In genomic region chr4:55097157-55097556, GRCm38 (mm10) we compare ENCODE assay signal across 24 mouse cellular contexts.
DNase-seq lines count a peak whose midpoint lies in the region; ATAC-seq and TF ChIP-seq lines count a peak whose summit lies in the region.
"Had no signal": no experiment of that assay in that cellular context is flagged by ENCODE, and none has a peak within 500 bp of the region (broad histone marks: within the 10 kb centered on the region; RNA-seq: fewer than 3 reads in every experiment).

No protein-coding gene starts in this region.

- peaks cover 0 to 31% of the 10 kb centered on the region in 2 experiments; a peak in 2 of 4 replicates for H3K4me1 ChIP-seq in CH12.LX (ENCODE audit: control insufficient read depth in 1 of 2, insufficient read depth in 2 of 2)
- no peaks in the 10 kb centered on the region for H3K4me1 ChIP-seq in intestine, embryonic 15.5 days (replicated peaks)
- H3K4me1 ChIP-seq: forebrain, embryonic 12.5 days had no signal

- no peaks in the 10 kb centered on the region for H3K79me2 ChIP-seq in CH12.LX (replicated peaks; ENCODE audit: control insufficient read depth, extremely low read depth, insufficient read depth, poor library complexity, severe bottlenecking)

- H3K27me3 ChIP-seq in CH12.LX (replicated peaks): no peaks in the 10 kb centered on the region
- no peaks in the 10 kb centered on the region for H3K27me3 ChIP-seq in splenic B cell, adult 2 months (ENCODE audit: control insufficient read depth, insufficient read depth, low read length, poor library complexity, severe bottlenecking)
- H3K27me3 ChIP-seq in intestine, embryonic 15.5 days (replicated peaks): no peaks in the 10 kb centered on the region
- H3K27me3 ChIP-seq: embryonic facial prominence, embryonic 13.5 days; embryonic facial prominence, embryonic 15.5 days; forebrain, embryonic 12.5 days had no signal

- H3K9ac ChIP-seq in CH12.LX (ENCODE audit: insufficient read depth, low read depth): no peak overlapping the region
- no peak overlapping the region for H3K9ac ChIP-seq in intestine, embryonic 15.5 days
- H3K9ac ChIP-seq: embryonic facial prominence, embryonic 13.5 days; embryonic facial prominence, embryonic 15.5 days; forebrain, embryonic 12.5 days had no signal

- no peak for TF ChIP-seq EP300 in CH12.LX (IDR thresholded peaks at IDR 0.05; ENCODE audit: low read length)

- TF ChIP-seq RAD21 in CH12.LX (IDR thresholded peaks at IDR 0.05; ENCODE audit: low read depth, low read length): no peak

- dilution Hi-C loops in CH12.LX (cut with MboI; ENCODE audit: extremely low pct_ligation_motif_present, extremely low pct_unique_long_range_greater_than_20kb, low sequenced_read_pairs): no loop called here

- in situ Hi-C loops in CH12.LX (cut with MboI; ENCODE audit: low pct_ligation_motif_present, low pct_unique_long_range_greater_than_20kb, low sequenced_read_pairs): no loop called here

- H3K9me3 ChIP-seq in CH12.LX (replicated peaks; ENCODE audit: low read length): no peaks in the 10 kb centered on the region
- no peaks in the 10 kb centered on the region for H3K9me3 ChIP-seq in intestine, embryonic 15.5 days
- H3K9me3 ChIP-seq: embryonic facial prominence, embryonic 13.5 days; embryonic facial prominence, embryonic 15.5 days; forebrain, embryonic 10.5 days; forebrain, embryonic 12.5 days had no signal

- no peak overlapping the region for H3K27ac ChIP-seq in CH12.LX (ENCODE audit: insufficient read depth, low read depth)
- H3K27ac ChIP-seq in intestine, embryonic 15.5 days: no peak overlapping the region
- H3K27ac ChIP-seq: embryonic facial prominence, embryonic 13.5 days; embryonic facial prominence, embryonic 15.5 days; forebrain, embryonic 10.5 days; forebrain, embryonic 12.5 days had no signal

- no peak overlapping the region for H3K4me3 ChIP-seq in CH12.LX (replicated peaks in 1 of 3; ENCODE audit: low read depth in 2 of 3, low read length in 2 of 3, poor library complexity in 1 of 3)
- H3K4me3 ChIP-seq in intestine, embryonic 15.5 days (replicated peaks): no peak overlapping the region
- H3K4me3 ChIP-seq: embryonic facial prominence, embryonic 13.5 days; embryonic facial prominence, embryonic 15.5 days; erythroblast, embryonic 14.5 days; forebrain, embryonic 10.5 days; forebrain, embryonic 12.5 days had no signal

- no peak for TF ChIP-seq POLR2A in CH12.LX (IDR thresholded peaks at IDR 0.05; ENCODE audit: low read depth, low read length)

- no peak for TF ChIP-seq CTCF in CH12.LX (conservative IDR thresholded peaks at IDR 0.05 in 1 of 2, IDR thresholded peaks at IDR 0.05 in 1 of 2; ENCODE audit: low read depth in 2 of 2, low read length in 2 of 2)

- no peak overlapping the region for H3K4me2 ChIP-seq in CH12.LX (ENCODE audit: insufficient read depth, low read depth, poor library complexity, severe bottlenecking)
- H3K4me2 ChIP-seq in intestine, embryonic 15.5 days (replicated peaks): no peak overlapping the region
- H3K4me2 ChIP-seq: embryonic facial prominence, embryonic 13.5 days; embryonic facial prominence, embryonic 15.5 days; forebrain, embryonic 12.5 days had no signal

- DNase-seq in CH12.LX (ENCODE audit: extremely low read depth) (peak; percentile 47), MN1 (ENCODE audit: low spot score) (peak; percentile 15)
- peak; percentile 63 for DNase-seq in retina, postnatal 1 day
- DNase-seq in splenic B cell, adult 2 months (ENCODE audit: low read depth, low spot score): peak; percentile 5
- no peak for DNase-seq in right cerebral cortex, adult 18-20 months
- no peak for DNase-seq in heart, adult 18-20 months
- DNase-seq: adrenal gland, adult 8-10 months; adrenal gland, postnatal 25 days; cerebellum, adult 11 months; cerebellum, adult 18-20 months; cerebellum, adult 8-10 months; cerebellum, adult 9-11 months; cerebellum, postnatal 14 days; cerebellum, postnatal 36 days; embryo, embryonic 11 days had no signal

- ATAC-seq in intestine, embryonic 15.5 days: no peak
- ATAC-seq: forebrain, embryonic 14.5 days; forebrain, embryonic 16.5 days had no signal

- no peaks in the 10 kb centered on the region for H3K36me3 ChIP-seq in CH12.LX (replicated peaks in 1 of 2; ENCODE audit: control insufficient read depth in 1 of 2, insufficient read depth in 1 of 2, low read length in 1 of 2)
- no peaks in the 10 kb centered on the region for H3K36me3 ChIP-seq in splenic B cell, adult 2 months (ENCODE audit: control insufficient read depth, insufficient read depth, low read length, poor library complexity, severe bottlenecking)
- no peaks in the 10 kb centered on the region for H3K36me3 ChIP-seq in intestine, embryonic 15.5 days
- H3K36me3 ChIP-seq: embryonic facial prominence, embryonic 13.5 days; embryonic facial prominence, embryonic 15.5 days; forebrain, embryonic 10.5 days; forebrain, embryonic 12.5 days; G1E had no signal

- WGBS in intestine, embryonic 15.5 days: 57% methylated on average over 2 of the region's 2 CpGs

TF ChIP-seq in CH12.LX, 34 proteins besides CTCF, POLR2A, EP300 and RAD21:
- no peak for TF ChIP-seq USF1 (IDR thresholded peaks at IDR 0.05; ENCODE audit: low read depth, low read length)
- TF ChIP-seq SIN3A (IDR thresholded peaks at IDR 0.05; ENCODE audit: low read length): no peak
- peak; percentile 84 for TF ChIP-seq ZNF384 (IDR thresholded peaks at IDR 0.05; ENCODE audit: low read depth, low read length)

Comparison
In these comparisons a context has a peak if more than half of its experiments do, and no peak if none do; other contexts are left out.
1. DNase-seq: peak in CH12.LX (single experiment), MN1 (single experiment), retina, postnatal 1 day (single experiment) and splenic B cell, adult 2 months (single experiment); none in right cerebral cortex, adult 18-20 months (single experiment) and heart, adult 18-20 months (0 of 2).